Mouse (Mus musculus) CH12.LX (cell line): Measurements from ENCODE around the gene Rhoq.

ENCODE experiments used
- CTCF ChIP-seq, 2 experiments: IDR thresholded peaks in 1 of 2; conservative IDR thresholded peaks in 1 of 2; 2 replicates each; pipeline ENCODE4 v1.5.1; 2011 to 2012; ENCODE audit warnings: low read depth in 2 of 2, low read length in 2 of 2, improper control_type of control experiment in 1 of 2, inconsistent platforms in 1 of 2, mild to moderate bottlenecking in 1 of 2, moderate library complexity in 1 of 2
- E2F4 ChIP-seq: IDR thresholded peaks from 2 replicates; pipeline ENCODE4 v1.6.1; 2011; ENCODE audit warnings: low read depth, low read length, improper control_type of control experiment; ENCODE audit not compliant: insufficient replicate concordance
- JUN ChIP-seq: IDR thresholded peaks from 2 replicates; pipeline ENCODE4 v1.6.1; 2011; ENCODE audit warnings: low read depth, mild to moderate bottlenecking, low read length, improper control_type of control experiment, moderate library complexity; ENCODE audit not compliant: insufficient read depth
- POLR2A ChIP-seq: IDR thresholded peaks from 2 replicates; pipeline ENCODE4 v1.6.1; 2011; ENCODE audit warnings: low read depth, mild to moderate bottlenecking, improper control_type of control experiment, low read length
- UBTF ChIP-seq: IDR thresholded peaks from 2 replicates; pipeline ENCODE4 v1.6.1; 2012; ENCODE audit warnings: low read depth, mild to moderate bottlenecking, inconsistent platforms, low read length, improper control_type of control experiment, moderate library complexity
- USF2 ChIP-seq: conservative IDR thresholded peaks from 2 replicates; pipeline ENCODE4 v1.6.1; 2011; ENCODE audit warnings: low read depth, low read length, improper control_type of control experiment
- ZKSCAN1 ChIP-seq: IDR thresholded peaks from 2 replicates; pipeline ENCODE4 v1.6.1; 2012; ENCODE audit warnings: low read depth, inconsistent platforms, low read length, improper control_type of control experiment, borderline replicate concordance

DNA sequence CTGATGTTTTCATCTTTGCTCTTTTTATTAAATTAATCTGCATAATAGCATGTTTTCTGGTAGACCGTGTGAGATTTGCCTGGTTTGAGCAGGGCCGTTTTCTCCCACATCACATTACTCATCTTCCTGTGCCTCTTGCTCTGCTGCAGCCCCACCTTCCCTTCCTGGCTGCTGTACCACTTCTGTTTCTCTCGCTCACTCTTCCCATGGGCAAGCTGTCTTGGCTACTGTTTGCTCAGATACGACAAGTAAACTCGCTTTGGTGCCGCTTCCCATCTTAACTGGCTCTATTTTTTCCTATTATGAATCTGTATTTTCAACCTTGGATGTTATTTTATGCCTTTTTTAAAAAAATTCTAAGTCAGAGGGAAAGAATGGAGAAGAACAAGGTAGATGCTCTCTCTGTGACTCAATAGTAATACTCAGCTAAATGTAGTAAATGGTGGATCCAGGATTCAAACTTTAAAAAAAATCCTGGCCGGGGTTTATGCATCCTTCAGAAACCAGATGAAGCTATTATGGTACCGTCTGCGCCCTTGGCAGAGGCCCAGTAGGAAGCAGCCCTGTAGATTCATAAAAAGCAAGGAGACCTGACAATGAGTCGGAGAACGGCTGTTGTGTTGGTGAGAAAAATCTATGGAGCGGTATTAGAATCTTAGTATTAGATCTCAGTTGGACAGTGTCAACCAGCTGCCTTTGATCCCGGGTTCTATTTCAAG is 48.6 kb downstream of the Rhoq start:
- no peak for TF ChIP-seq E2F4
- TF ChIP-seq JUN = no peak
- no peak for TF ChIP-seq POLR2A
- no peak for TF ChIP-seq USF2
- TF ChIP-seq CTCF (conservative IDR thresholded peaks at IDR 0.05 in 1 of 2, IDR thresholded peaks at IDR 0.05 in 1 of 2; ENCODE audit: low read depth in 2 of 2, low read length in 2 of 2) = no peak
- TF ChIP-seq UBTF = no peak
- no peak for TF ChIP-seq ZKSCAN1
